Mouse (Mus musculus): ENCODE measurements around the gene Arfgap3. TPM values are rescaled to one million over a fixed set of nuclear protein-coding genes. Genes with fewer than 3 reads are reported as not detected.

Arfgap3 gene
- polyA plus RNA-seq, 1 experiment = 24.9 TPM

DNA sequence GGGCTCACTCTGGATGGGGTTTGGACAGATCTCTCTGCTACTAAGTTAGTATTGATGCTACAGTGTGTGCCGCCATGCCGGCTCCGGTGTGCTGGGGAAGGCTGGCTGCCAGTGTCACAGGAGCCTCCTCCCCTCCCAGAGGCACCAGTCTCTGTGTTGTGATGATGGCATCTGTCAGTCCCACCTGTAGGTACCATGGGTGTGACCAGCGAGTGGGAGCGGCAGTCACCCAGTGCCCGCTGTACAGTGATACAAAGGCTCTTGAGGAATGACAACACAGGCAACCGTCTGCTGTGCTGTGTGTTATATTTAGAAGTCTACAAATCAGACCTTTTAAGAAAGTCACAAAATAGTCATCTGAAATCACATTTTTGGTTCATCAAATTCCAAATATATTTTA is 50.6 kb downstream of the Arfgap3 start:
- Histone ChIP-seq H3K4me1 (ENCODE audit: control insufficient read depth, insufficient read depth, low read length) (no peaks in the 10 kb centered on the region), H3K4me3 (ENCODE audit: insufficient read depth, low read length) (no peak overlapping the region), H3K27ac (ENCODE audit: insufficient read depth, low read length) (no peak overlapping the region)
- TF ChIP-seq CTCF (IDR thresholded peaks at IDR 0.05; ENCODE audit: extremely low read depth, insufficient read depth, low read length) = no peak
- no peak for TF ChIP-seq POLR2A (IDR thresholded peaks at IDR 0.05; ENCODE audit: extremely low read depth, insufficient read depth, low read length)

DNA sequence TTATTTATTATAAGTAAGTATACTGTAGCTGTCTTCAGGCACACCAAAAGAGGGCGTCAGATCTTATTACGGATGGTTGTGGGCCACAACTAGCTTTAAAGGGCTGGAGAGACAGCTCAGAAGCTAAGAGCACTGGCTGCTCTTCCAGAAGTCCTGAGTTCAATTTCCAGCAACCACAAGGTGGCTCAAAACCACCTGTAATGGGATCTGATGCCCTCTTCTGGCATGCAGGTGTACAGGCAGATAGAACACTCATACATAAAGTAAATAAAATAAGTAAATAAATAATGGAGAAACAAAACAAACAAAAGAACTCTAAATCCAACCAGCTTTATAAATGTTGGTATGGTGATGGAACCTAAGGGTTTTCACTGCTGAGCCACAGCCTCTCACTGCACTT is 51.2 kb downstream of the Arfgap3 start:
- H3K27ac ChIP-seq (ENCODE audit: insufficient read depth, low read length) = no peak overlapping the region
- H3K4me1 ChIP-seq (ENCODE audit: control insufficient read depth, insufficient read depth, low read length) = no peaks in the 10 kb centered on the region
- H3K4me3 ChIP-seq (ENCODE audit: insufficient read depth, low read length) = no peak overlapping the region
- no peak for TF ChIP-seq POLR2A (IDR thresholded peaks at IDR 0.05; ENCODE audit: extremely low read depth, insufficient read depth, low read length)
- TF ChIP-seq CTCF (IDR thresholded peaks at IDR 0.05; ENCODE audit: extremely low read depth, insufficient read depth, low read length) = no peak

DNA sequence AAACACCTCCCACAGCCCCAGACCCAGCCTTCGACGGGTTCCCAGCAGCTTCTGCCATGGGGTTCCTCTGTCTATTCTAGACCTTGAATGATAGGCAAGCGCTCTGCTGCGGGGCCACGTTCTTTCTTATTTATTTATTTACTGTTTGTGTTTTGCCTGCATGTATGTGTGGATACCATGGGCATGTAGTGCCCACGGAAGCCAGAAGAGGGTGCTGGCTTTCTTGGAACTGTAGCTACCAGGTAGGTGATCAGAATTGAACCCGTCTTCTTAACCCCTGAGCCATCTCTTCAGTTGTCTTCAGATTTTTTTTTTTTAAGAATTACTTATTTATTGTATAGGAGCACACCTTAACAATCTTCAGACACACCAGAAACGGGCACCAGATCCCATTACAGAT is 51.7 kb downstream of the Arfgap3 start:
- Histone ChIP-seq H3K4me3 (ENCODE audit: insufficient read depth, low read length) (no peak overlapping the region), H3K4me1 (ENCODE audit: control insufficient read depth, insufficient read depth, low read length) (no peaks in the 10 kb centered on the region), H3K27ac (ENCODE audit: insufficient read depth, low read length) (no peak overlapping the region)

DNA sequence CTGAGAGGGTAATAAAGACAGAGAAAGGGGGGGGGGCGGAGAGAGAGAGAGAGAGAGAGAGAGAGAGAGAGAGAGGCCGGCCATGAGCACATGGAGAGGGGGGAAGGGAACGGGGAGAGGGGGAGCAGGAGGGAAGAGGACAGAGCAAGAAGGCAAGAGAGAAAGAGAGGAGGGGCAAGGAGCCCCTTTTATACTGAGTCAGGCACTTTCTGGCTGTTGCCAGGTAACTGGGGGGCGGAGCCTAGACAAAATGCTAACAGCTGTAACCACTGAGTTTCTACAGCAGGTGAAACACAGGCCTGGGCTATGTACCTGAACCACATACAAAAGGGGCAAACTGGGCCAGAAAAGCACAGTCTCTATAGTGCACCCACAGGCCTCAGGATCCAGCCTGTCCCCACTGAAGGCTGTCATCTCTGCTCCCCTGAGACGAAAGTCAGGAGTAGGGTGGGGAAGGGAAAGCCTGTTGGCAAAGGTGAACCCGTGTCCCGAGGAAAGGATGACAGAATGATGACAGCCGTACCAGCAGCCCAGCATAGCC is 53.2 kb downstream of the Arfgap3 start:
- no peak for TF ChIP-seq CTCF (IDR thresholded peaks at IDR 0.05; ENCODE audit: extremely low read depth, insufficient read depth, low read length)
- no peak for TF ChIP-seq POLR2A (IDR thresholded peaks at IDR 0.05; ENCODE audit: extremely low read depth, insufficient read depth, low read length)
- H3K4me1 ChIP-seq (ENCODE audit: control insufficient read depth, insufficient read depth, low read length) = no peaks in the 10 kb centered on the region

More for the DNA sequence above, 51.7 kb downstream of the Arfgap3 start:
- TF ChIP-seq CTCF (IDR thresholded peaks at IDR 0.05; ENCODE audit: extremely low read depth, insufficient read depth, low read length) (no peak), POLR2A (IDR thresholded peaks at IDR 0.05; ENCODE audit: extremely low read depth, insufficient read depth, low read length) (no peak)

DNA sequence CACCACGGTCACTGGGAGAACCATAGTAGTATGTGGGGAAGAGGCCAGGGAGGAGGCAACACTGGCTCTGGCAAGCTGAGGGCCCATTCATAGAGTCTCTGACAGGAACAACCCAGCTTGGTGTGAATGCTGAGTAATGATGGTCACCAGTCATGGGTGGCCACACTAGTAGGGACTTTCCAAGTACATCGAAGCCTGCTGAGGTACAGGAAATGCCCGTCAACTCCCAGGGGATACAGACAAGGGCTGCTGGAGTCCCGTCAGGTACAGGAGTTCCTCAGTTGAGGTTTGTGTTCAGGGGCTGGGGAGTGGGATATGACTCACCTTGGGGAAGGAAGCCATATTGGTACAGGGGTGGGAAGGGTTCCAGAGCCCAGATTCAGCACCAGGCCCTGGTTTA is 54.0 kb downstream of the Arfgap3 start:
- H3K27ac ChIP-seq (ENCODE audit: insufficient read depth, low read length) = no peak overlapping the region
- TF ChIP-seq POLR2A (IDR thresholded peaks at IDR 0.05; ENCODE audit: extremely low read depth, insufficient read depth, low read length) = no peak
- no peak for TF ChIP-seq CTCF (IDR thresholded peaks at IDR 0.05; ENCODE audit: extremely low read depth, insufficient read depth, low read length)

More for the DNA sequence above, 53.2 kb downstream of the Arfgap3 start:
- Histone ChIP-seq H3K4me3 (ENCODE audit: insufficient read depth, low read length) (no peak overlapping the region), H3K27ac (ENCODE audit: insufficient read depth, low read length) (no peak overlapping the region)

DNA sequence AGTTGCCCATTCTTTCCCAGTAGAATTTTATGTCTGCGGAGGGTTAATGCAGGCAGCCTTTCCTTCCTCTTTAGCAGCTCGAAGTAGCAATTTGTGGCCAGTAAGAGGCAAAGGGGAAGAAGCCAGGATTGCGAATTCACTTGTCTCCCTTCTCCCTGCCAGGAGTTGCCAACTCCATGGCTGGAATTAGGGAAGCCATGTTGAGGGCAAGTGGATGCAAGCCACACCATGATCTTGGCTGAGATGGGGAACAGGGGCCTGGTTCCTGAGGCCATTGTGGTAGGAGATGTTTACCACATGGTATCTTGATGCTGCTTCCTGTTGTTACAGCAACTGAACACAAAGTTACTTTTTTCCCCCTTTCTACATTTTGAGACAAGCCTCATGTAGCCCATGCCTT is 55.1 kb downstream of the Arfgap3 start:
- Histone ChIP-seq H3K4me1 (ENCODE audit: control insufficient read depth, insufficient read depth, low read length) (no peaks in the 10 kb centered on the region), H3K4me3 (ENCODE audit: insufficient read depth, low read length) (no peak overlapping the region), H3K27ac (ENCODE audit: insufficient read depth, low read length) (no peak overlapping the region)
- no peak for TF ChIP-seq CTCF (IDR thresholded peaks at IDR 0.05; ENCODE audit: extremely low read depth, insufficient read depth, low read length)
- no peak for TF ChIP-seq POLR2A (IDR thresholded peaks at IDR 0.05; ENCODE audit: extremely low read depth, insufficient read depth, low read length)

More for the DNA sequence above, 54.0 kb downstream of the Arfgap3 start:
- H3K4me3 ChIP-seq (ENCODE audit: insufficient read depth, low read length) = no peak overlapping the region
- no peaks in the 10 kb centered on the region for H3K4me1 ChIP-seq (ENCODE audit: control insufficient read depth, insufficient read depth, low read length)

DNA sequence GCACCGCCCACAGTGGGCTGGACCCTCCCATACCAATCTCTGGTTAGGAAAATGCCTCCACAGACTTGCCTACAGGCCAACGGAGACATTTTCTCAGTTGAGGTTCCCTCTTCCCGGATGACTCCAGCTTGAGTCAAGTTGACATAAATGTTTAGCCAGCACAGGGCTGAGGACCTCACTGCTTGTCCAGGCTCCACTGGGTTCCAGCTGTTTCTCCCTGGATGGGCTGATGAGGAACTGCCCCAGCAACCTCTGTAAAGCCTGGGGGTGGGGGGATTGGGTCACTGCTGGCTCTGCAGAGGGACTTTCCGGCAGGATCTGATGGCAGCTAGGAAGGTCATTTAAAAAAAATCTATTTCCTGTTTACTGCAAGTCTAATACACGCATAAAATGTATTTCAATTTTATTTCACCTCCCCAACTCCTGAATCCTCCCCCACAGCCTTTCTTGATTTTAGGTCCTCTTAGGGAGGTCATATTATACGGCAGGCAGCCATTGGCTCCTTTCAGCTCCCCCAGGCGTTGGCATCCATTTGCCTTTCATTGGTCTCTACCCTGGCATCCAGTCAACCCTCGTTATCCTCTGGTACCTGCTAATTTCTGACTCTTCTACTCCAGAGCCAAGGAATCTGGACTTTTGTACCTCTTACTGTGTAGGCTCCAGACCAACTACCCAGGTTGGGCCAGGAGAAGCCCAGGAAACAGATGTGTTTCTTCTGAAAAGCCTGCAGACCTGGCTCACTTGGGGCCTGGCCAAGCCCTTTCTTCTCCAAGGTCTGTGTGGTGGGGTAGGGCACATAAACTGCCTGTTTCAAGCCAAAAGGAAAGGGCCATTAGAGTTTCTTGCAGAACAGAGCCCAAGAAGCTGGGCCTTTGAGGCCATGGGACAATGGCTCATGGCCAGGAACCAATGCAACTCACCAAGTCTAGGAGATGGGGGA is 56.1 kb downstream of the Arfgap3 start:
- no peak for TF ChIP-seq CTCF (IDR thresholded peaks at IDR 0.05; ENCODE audit: extremely low read depth, insufficient read depth, low read length)
- Histone ChIP-seq H3K4me1 (ENCODE audit: control insufficient read depth, insufficient read depth, low read length) (no peaks in the 10 kb centered on the region), H3K27ac (ENCODE audit: insufficient read depth, low read length) (no peak overlapping the region), H3K4me3 (ENCODE audit: insufficient read depth, low read length) (no peak overlapping the region)

DNA sequence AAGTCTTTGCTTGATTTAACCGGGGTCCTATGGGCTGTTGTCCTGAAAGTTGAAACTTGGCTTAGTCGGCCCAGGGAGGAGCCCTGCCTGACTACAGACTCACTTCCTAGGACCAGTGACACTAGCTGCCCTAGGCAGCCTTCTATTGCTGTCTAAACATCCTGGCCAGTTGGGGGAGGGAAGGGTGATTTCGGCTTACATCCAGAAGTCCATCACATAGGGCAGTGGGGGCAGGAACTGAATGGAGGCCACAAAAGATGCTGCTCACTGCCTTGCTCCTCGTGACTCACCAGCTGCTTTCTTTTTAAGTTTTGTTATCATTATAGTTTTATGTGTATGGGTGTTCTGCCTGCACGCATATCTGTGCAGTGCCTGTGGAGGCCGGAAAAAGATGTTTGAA is 56.9 kb downstream of the Arfgap3 start:
- no peaks in the 10 kb centered on the region for H3K4me1 ChIP-seq (ENCODE audit: control insufficient read depth, insufficient read depth, low read length)
- TF ChIP-seq POLR2A (IDR thresholded peaks at IDR 0.05; ENCODE audit: extremely low read depth, insufficient read depth, low read length) = no peak
- no peak for TF ChIP-seq CTCF (IDR thresholded peaks at IDR 0.05; ENCODE audit: extremely low read depth, insufficient read depth, low read length)
- no peak overlapping the region for H3K4me3 ChIP-seq (ENCODE audit: insufficient read depth, low read length)
- H3K27ac ChIP-seq (ENCODE audit: insufficient read depth, low read length) = no peak overlapping the region

DNA sequence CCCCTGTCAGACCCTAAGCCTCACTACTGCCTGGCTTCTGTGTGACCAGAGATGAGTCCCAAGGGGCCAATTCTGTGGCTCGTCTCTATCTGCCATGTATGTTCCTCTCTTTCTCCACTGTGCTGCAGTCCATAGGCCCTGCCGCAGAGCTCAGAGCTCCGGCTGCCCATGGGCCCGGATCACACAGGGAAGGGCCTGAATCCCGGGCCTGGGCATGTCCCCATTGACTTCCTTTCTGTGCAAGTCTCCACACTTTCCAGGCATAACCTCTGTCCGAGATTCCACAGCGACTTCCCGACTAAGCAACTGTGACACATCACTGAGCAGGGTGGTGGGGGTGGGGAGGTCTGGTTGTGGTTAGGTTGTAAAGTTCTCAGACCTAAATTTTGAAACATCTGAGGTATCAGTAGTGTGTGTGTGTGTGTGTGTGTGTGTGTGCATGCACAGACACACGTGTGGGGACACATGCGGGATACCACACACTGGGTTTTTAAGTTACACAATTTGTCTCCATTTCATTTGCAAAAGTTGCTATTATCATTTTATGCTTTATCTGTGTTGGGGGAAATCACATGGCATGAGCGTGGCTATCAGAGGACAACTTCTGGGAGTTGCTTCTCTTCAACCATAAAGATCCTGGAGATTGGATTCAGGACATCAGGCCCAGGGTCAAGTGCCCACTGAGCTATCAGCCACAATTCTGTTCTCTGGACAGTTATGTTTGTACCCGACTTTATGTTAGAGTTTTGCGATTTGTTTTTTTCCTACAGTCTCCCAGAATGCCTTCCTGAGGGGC is 57.6 kb downstream of the Arfgap3 start:
- H3K27ac ChIP-seq (ENCODE audit: insufficient read depth, low read length) = no peak overlapping the region
- no peaks in the 10 kb centered on the region for H3K4me1 ChIP-seq (ENCODE audit: control insufficient read depth, insufficient read depth, low read length)
- H3K4me3 ChIP-seq (ENCODE audit: insufficient read depth, low read length) = no peak overlapping the region
- TF ChIP-seq POLR2A (IDR thresholded peaks at IDR 0.05; ENCODE audit: extremely low read depth, insufficient read depth, low read length) (no peak), CTCF (IDR thresholded peaks at IDR 0.05; ENCODE audit: extremely low read depth, insufficient read depth, low read length) (no peak)

All from cortical plate, adult 2 months (tissue).